Mouse (Mus musculus): ENCODE results near the gene Cep112. TPM values are rescaled to one million over a fixed set of nuclear protein-coding genes. Genes with fewer than 3 reads are reported as not detected.

Cep112 gene
- total RNA-seq, 1 experiment: 0.85 TPM

- Histone ChIP-seq H3K4me3 (ENCODE audit: insufficient read depth in 1 of 2, low read depth in 1 of 2, low read length in 2 of 2, poor library complexity in 1 of 2, severe bottlenecking in 1 of 2) (no peak overlapping the region), H3K9ac (ENCODE audit: insufficient read depth, low read depth, low read length, poor library complexity, severe bottlenecking) (no peak overlapping the region), H3K27ac (ENCODE audit: insufficient read depth, low read depth, low read length, poor library complexity, severe bottlenecking) (no peak overlapping the region)
Observed at GRCm38 (mm10) chr11:108552997-108553622, 128.1 kb downstream of the Cep112 start.

GRCm38 (mm10) chr11:108553881-108554280 is 128.9 kb downstream of the Cep112 start:
- no peaks in the 10 kb centered on the region for H3K4me1 ChIP-seq (ENCODE audit: control insufficient read depth in 2 of 2, insufficient read depth in 2 of 2, low read length in 2 of 2, poor library complexity in 1 of 2)
- in situ Hi-C loops (cut with MboI; ENCODE audit: low sequenced_read_pairs in 2 of 2, unreplicated experiment in 2 of 2): no loop called here
- no peak for TF ChIP-seq ZNF384 (IDR thresholded peaks at IDR 0.05; ENCODE audit: low read depth, low read length)
- no peak for TF ChIP-seq HCFC1 (IDR thresholded peaks at IDR 0.05; ENCODE audit: borderline replicate concordance, insufficient read depth, low read length)
- TF ChIP-seq MAFK (IDR thresholded peaks at IDR 0.05; ENCODE audit: insufficient read depth, low read depth, low read length): no peak
- TF ChIP-seq ZC3H11A (IDR thresholded peaks at IDR 0.05; ENCODE audit: borderline replicate concordance, low read depth, low read length): no peak
- no peak for TF ChIP-seq CHD2 (IDR thresholded peaks at IDR 0.05; ENCODE audit: low read depth, low read length)
- no peaks in the 10 kb centered on the region for H3K9me3 ChIP-seq (ENCODE audit: control insufficient read depth, insufficient read depth, low read depth, low read length)
- H3K27ac ChIP-seq (ENCODE audit: insufficient read depth, low read depth, low read length, poor library complexity, severe bottlenecking): no peak overlapping the region
- H3K9ac ChIP-seq (ENCODE audit: insufficient read depth, low read depth, low read length, poor library complexity, severe bottlenecking): no peak overlapping the region
- H3K36me3 ChIP-seq (ENCODE audit: control insufficient read depth, insufficient read depth, low read length, poor library complexity, severe bottlenecking): no peaks in the 10 kb centered on the region
- no peak overlapping the region for H3K4me3 ChIP-seq (ENCODE audit: insufficient read depth in 1 of 2, low read depth in 1 of 2, low read length in 2 of 2, poor library complexity in 1 of 2, severe bottlenecking in 1 of 2)
- DNase-seq (ENCODE audit: low read depth, low spot score): no peak

More at GRCm38 (mm10) chr11:108552997-108553622, 128.1 kb downstream of the Cep112 start:
- TF ChIP-seq MAFK (IDR thresholded peaks at IDR 0.05; ENCODE audit: insufficient read depth, low read depth, low read length) (no peak), HCFC1 (IDR thresholded peaks at IDR 0.05; ENCODE audit: borderline replicate concordance, insufficient read depth, low read length) (no peak), ZNF384 (IDR thresholded peaks at IDR 0.05; ENCODE audit: low read depth, low read length) (no peak), ZC3H11A (IDR thresholded peaks at IDR 0.05; ENCODE audit: borderline replicate concordance, low read depth, low read length) (no peak), CHD2 (IDR thresholded peaks at IDR 0.05; ENCODE audit: low read depth, low read length) (no peak)
- in situ Hi-C loops (cut with MboI; ENCODE audit: low sequenced_read_pairs in 2 of 2, unreplicated experiment in 2 of 2): no loop called here
- Histone ChIP-seq H3K9me3 (ENCODE audit: control insufficient read depth, insufficient read depth, low read depth, low read length) (no peaks in the 10 kb centered on the region), H3K36me3 (ENCODE audit: control insufficient read depth, insufficient read depth, low read length, poor library complexity, severe bottlenecking) (no peaks in the 10 kb centered on the region), H3K4me1 (ENCODE audit: control insufficient read depth in 2 of 2, insufficient read depth in 2 of 2, low read length in 2 of 2, poor library complexity in 1 of 2) (no peaks in the 10 kb centered on the region)
- no peak for DNase-seq (ENCODE audit: low read depth, low spot score)

GRCm38 (mm10) chr11:108558544-108558943 is 133.6 kb downstream of the Cep112 start:
- H3K4me3 ChIP-seq (ENCODE audit: insufficient read depth in 1 of 2, low read depth in 1 of 2, low read length in 2 of 2, poor library complexity in 1 of 2, severe bottlenecking in 1 of 2): no peak overlapping the region
- no peaks in the 10 kb centered on the region for H3K36me3 ChIP-seq (ENCODE audit: control insufficient read depth, insufficient read depth, low read length, poor library complexity, severe bottlenecking)
- no peaks in the 10 kb centered on the region for H3K9me3 ChIP-seq (ENCODE audit: control insufficient read depth, insufficient read depth, low read depth, low read length)
- in situ Hi-C loops (cut with MboI; ENCODE audit: low sequenced_read_pairs in 2 of 2, unreplicated experiment in 2 of 2): no loop called here
- no peaks in the 10 kb centered on the region for H3K4me1 ChIP-seq (ENCODE audit: control insufficient read depth in 2 of 2, insufficient read depth in 2 of 2, low read length in 2 of 2, poor library complexity in 1 of 2)
- TF ChIP-seq MAFK (IDR thresholded peaks at IDR 0.05; ENCODE audit: insufficient read depth, low read depth, low read length): no peak
- TF ChIP-seq ZC3H11A (IDR thresholded peaks at IDR 0.05; ENCODE audit: borderline replicate concordance, low read depth, low read length): no peak
- TF ChIP-seq ZNF384 (IDR thresholded peaks at IDR 0.05; ENCODE audit: low read depth, low read length): no peak
- TF ChIP-seq CHD2 (IDR thresholded peaks at IDR 0.05; ENCODE audit: low read depth, low read length): no peak
- no peak for TF ChIP-seq HCFC1 (IDR thresholded peaks at IDR 0.05; ENCODE audit: borderline replicate concordance, insufficient read depth, low read length)
- no peak for DNase-seq (ENCODE audit: low read depth, low spot score)
- H3K9ac ChIP-seq (ENCODE audit: insufficient read depth, low read depth, low read length, poor library complexity, severe bottlenecking): no peak overlapping the region
- no peak overlapping the region for H3K27ac ChIP-seq (ENCODE audit: insufficient read depth, low read depth, low read length, poor library complexity, severe bottlenecking)

GRCm38 (mm10) chr11:108559506-108559905 is 134.5 kb downstream of the Cep112 start:
- Histone ChIP-seq H3K36me3 (ENCODE audit: control insufficient read depth, insufficient read depth, low read length, poor library complexity, severe bottlenecking) (no peaks in the 10 kb centered on the region), H3K4me3 (ENCODE audit: insufficient read depth in 1 of 2, low read depth in 1 of 2, low read length in 2 of 2, poor library complexity in 1 of 2, severe bottlenecking in 1 of 2) (no peak overlapping the region), H3K27ac (ENCODE audit: insufficient read depth, low read depth, low read length, poor library complexity, severe bottlenecking) (no peak overlapping the region), H3K4me1 (ENCODE audit: control insufficient read depth in 2 of 2, insufficient read depth in 2 of 2, low read length in 2 of 2, poor library complexity in 1 of 2) (no peaks in the 10 kb centered on the region), H3K9ac (ENCODE audit: insufficient read depth, low read depth, low read length, poor library complexity, severe bottlenecking) (no peak overlapping the region), H3K9me3 (ENCODE audit: control insufficient read depth, insufficient read depth, low read depth, low read length) (no peaks in the 10 kb centered on the region)
- TF ChIP-seq MAFK (IDR thresholded peaks at IDR 0.05; ENCODE audit: insufficient read depth, low read depth, low read length) (no peak), ZNF384 (IDR thresholded peaks at IDR 0.05; ENCODE audit: low read depth, low read length) (no peak), ZC3H11A (IDR thresholded peaks at IDR 0.05; ENCODE audit: borderline replicate concordance, low read depth, low read length) (no peak), CHD2 (IDR thresholded peaks at IDR 0.05; ENCODE audit: low read depth, low read length) (no peak), HCFC1 (IDR thresholded peaks at IDR 0.05; ENCODE audit: borderline replicate concordance, insufficient read depth, low read length) (no peak)
- in situ Hi-C loops (cut with MboI; ENCODE audit: low sequenced_read_pairs in 2 of 2, unreplicated experiment in 2 of 2): no loop called here
- no peak for DNase-seq (ENCODE audit: low read depth, low spot score)

All from ES-E14 (cell line).